Mouse (Mus musculus): ENCODE results near the gene Zbtb38. TPM values are rescaled to one million over a fixed set of nuclear protein-coding genes. Genes with fewer than 3 reads are reported as not detected.
"Not testable (repeated sequence)": the region's sequence is repeated elsewhere in the genome, so short reads cannot be mapped to it uniquely, and the experiment has no call there.

Gene Zbtb38
- total RNA-seq, 4 experiments from 2014 or later, result 32.6 to 33.9 (median 32.9) TPM

- DNase-seq (ENCODE audit: low spot score in 2 of 2), result no peak
Observed at GRCm38 (mm10) chr9:96684165-96684792, 68.4 kb downstream of the Zbtb38 start.

DNA sequence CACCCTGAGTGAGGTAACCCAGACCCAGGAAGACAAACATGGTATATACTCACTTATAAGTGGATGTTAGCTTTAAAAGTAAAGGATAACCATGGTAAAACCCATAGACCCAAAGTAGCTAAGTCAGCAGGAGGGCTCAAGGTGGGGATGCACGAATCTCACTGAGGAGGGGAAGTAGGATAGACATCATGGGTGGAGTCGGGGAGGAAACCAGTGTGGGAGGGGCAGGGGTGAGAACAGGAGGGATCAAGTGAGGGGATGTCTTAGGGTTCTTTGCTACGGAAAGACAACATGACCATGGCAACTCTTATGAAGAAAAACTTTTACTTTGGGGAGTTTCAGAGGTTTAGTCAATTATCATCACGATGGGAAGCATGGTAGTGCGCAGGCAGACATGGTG lies 74.0 kb downstream of the Zbtb38 start:
- DNase-seq (ENCODE audit: low spot score in 2 of 2), result no peak

GRCm38 (mm10) chr9:96677711-96678110 lies 74.9 kb downstream of the Zbtb38 start:
- DNase-seq (ENCODE audit: low spot score in 2 of 2), result not testable (repeated sequence)

- no peak for DNase-seq (ENCODE audit: low spot score in 2 of 2)
Observed at GRCm38 (mm10) chr9:96676671-96677070, 76.0 kb downstream of the Zbtb38 start.

DNA sequence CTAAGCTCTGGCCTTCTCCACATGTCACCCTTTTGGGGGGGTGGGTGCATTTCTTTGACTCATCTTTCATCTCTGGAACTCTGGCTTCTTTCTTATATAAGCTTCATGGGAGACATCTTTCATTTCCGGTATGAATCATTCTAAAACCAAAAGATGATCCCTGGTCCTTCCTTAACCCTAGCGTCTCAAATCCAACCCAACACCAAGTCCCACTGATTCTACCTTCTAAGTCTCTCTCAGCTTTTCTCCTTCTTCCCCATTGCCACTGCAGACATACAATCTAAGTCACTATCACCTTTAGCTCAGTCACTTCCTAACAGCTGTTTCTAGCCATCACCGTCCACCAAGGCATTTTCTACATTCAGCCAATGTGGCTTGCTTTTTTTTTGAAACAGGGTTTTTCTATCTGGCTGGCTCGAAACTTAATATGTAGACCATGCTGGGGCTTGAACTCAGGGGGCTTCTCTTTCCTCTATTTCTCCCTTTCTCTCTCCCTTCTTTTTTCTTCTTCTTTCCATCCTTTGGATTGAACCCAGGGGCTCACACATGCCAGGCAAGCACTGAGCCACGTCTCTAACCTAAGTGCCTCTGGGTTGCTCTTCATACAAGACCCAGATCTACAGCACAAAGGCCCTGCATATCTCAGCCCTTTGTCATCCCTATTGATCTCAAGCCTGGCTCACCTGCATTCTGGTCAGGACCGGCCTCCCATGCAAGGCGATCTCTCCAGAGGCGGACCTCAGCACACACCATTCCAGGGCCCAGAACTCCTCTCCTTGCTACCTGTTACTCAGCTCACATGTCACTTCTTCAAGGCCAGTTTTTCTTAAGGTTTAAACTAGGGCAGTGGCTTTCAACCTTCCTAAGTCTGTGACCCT lies 76.6 kb downstream of the Zbtb38 start:
- DNase-seq (ENCODE audit: low spot score in 2 of 2), result no peak

DNA sequence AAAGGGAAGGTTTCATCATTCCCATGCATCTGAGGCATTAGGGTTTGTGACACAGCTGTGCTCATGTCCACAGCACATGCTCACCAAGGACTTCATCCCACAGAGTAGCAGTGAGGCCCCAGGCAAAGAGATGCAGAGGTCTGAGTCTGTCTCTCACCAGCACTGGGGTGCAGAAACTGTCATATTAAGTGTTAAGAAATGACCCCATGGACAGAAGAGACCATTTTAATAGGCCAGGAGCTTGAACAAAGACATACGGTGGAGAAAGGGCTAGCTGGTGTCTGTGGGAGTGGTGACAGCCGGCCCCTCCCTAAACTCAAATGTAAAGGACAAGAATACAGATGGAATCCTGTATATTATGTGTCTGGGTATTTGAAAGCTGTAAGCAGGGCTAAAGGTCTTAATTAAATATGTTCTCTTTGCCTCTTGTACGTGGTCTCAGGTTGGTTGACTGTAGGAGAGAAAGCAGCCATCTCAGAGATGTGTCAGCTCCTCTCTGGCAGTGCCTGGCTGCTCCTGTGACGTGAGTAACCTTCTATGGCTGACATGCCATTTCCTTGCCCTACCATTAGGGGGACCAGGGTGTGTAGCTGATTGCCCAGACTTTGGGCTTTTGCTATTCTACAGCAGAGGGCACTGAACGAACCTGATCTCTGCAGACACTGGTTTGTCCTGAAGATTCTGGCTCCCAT lies 77.4 kb downstream of the Zbtb38 start:
- peak; percentile 30 to 34 for DNase-seq (ENCODE audit: low spot score in 2 of 2)

GRCm38 (mm10) chr9:96674301-96674700 lies 78.3 kb downstream of the Zbtb38 start:
- DNase-seq (ENCODE audit: low spot score in 2 of 2), result no peak

DNA sequence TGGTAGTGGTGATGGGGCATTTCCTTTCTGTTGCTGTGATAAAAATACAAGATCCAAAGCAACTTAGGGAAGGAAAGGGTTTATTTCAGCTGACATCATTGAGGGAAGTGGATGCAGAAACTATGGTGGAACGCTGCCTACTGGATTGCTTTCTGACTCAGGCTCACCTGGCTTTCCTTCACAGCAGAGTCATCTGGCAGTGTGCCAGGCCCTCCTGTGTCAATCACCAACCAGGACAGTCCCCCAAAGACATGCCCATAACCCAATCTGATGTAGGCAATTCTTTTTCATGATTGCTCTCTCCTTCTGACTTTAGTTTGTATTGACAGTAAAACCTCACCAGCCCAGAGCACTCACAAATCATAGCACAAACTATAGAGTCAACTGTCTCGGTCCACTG lies 80.2 kb downstream of the Zbtb38 start:
- DNase-seq (ENCODE audit: low spot score in 2 of 2), result no peak

GRCm38 (mm10) chr9:96671249-96671648 lies 81.4 kb downstream of the Zbtb38 start:
- no peak for DNase-seq (ENCODE audit: low spot score in 2 of 2)

GRCm38 (mm10) chr9:96669877-96670276 lies 82.8 kb downstream of the Zbtb38 start:
- peak; percentile 91 to 92 for DNase-seq (ENCODE audit: low spot score in 2 of 2)

- no peak for DNase-seq (ENCODE audit: low spot score in 2 of 2)
Observed at GRCm38 (mm10) chr9:96668628-96669027, 84.0 kb downstream of the Zbtb38 start.

- DNase-seq (ENCODE audit: low spot score in 2 of 2), result no peak
Observed at GRCm38 (mm10) chr9:96660510-96661244, 92.0 kb downstream of the Zbtb38 start.

DNA sequence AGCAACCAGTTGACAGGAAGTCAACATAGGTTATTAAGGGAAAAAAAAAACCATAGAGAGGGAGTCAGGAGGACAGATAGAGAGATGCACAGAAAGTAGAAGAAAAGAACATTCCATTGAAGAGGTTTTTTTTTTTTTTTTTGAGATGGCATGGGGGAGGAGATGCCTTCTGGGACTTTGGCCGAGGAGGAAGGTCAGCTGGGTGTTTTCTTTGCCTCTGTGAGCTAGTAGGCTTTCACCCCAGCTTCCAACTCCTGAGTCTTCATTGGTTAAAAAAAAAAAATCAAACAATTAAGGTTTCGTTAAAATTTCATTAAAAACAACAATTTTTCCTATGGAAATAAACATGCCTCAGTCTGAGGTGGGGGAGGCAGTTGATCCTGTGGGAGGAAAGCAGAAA lies 92.8 kb downstream of the Zbtb38 start:
- no peak for DNase-seq (ENCODE audit: low spot score in 2 of 2)

DNA sequence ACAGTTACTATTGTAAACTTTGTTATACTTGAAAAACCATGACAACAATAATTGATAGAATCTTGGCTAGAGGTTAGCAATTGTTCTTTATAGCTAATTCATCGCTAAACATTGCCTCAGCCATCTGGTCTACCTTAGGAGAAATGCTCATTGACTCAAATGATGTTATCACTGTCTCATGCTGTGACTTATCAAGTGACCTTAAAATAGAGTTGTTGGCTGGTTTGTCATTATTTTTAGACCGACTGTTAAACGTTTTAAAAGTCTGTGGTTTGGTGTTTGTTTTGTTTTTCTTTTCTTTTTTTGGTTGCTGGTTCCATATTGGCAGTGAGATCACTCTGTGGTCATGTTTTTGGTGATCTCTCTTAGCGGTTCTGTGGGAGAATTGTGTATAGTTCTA lies 99.1 kb downstream of the Zbtb38 start:
- DNase-seq (ENCODE audit: low spot score in 2 of 2), result no peak

GRCm38 (mm10) chr9:96652763-96653162 lies 99.9 kb downstream of the Zbtb38 start:
- DNase-seq (ENCODE audit: low spot score in 2 of 2), result no peak

DNA sequence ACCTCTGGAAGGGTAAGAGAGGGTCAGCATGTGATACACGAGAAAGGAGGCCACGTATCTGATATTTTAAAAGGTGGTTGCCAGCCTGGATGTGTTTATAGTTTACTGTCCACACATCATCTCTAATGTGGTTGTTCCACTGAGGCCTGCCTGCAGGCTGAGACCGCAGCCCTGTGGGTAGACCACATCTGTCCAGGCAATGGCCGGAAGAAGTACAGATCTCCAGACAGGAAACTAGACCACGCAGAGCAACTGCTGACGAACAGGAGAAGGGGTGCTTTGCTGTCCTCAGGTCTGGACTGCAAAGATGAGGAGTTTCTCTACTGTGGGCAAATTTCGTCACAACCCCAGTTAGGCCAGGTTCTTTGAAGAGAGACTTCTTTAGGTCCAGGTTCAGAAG lies 101.8 kb downstream of the Zbtb38 start:
- DNase-seq (ENCODE audit: low spot score in 2 of 2), result no peak

DNA sequence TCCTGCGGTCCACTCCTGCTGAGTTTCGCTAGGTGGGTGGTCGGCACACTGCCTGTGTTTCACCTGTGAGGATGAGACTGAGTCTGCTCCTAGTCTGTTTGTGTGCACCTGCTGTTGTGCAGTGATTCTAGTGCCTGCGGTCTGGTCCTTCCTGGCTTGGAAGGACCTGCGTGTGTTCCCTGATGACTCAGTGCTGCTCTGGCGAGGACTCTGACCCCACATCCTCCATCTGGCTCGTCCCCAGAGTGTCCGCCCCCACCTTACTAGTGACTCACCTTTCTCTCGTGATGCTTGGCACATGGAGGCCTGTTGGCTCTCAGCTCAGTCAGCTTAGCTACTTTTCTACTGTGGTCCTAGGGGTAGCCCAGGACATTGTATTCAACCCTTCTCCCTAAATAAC lies 102.7 kb downstream of the Zbtb38 start:
- DNase-seq (ENCODE audit: low spot score in 2 of 2), result no peak

DNA sequence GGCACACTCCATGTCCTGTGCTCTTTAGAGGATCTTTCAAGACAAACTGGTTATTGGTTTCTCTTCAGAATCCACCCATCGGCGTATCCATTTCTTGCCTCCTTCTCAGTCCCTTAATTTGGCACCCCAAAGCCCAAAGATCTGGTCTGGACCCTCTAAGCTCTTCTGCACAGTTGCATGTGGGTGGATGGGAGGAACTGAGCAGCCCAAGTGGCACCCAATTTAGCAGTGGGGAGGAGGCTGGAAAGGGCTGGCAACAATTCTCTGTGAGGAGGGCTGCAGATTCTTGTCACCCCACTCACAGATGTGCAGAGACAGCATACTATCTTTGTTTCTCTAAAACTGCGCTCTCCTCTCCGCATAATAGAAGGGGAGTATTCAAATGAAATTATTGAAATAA lies 103.3 kb downstream of the Zbtb38 start:
- DNase-seq (ENCODE audit: low spot score in 2 of 2), result no peak

DNA sequence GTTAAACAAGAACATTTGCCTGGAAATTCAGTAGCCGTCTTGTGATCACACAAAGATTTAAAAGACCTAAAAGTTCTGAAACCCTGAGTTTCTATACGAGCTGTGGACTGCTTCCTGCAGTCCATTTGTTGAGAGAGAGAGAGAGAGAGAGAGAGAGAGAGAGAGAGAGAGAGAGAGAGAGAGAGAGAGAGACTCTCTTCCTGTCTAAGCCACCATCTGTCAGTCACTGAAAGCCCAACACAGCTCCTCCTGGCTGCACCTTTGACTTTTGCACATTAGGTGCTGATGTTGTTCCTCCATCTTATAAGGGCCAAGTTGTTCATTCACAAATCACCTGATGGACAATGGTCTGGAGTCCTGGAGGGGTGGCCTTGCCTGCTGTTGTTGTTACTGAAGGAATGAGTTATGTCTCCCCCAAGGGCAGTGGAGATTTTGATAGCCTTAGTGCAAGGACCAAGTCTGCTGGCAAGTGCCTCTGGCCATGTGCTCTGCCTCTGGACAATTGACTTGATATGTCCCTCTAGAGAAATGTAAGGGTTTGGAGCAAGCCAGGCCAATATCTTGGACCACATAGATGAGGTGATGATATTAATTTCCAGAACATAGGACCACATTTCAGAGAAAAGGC lies 105.8 kb downstream of the Zbtb38 start:
- no peak for DNase-seq (ENCODE audit: low spot score in 2 of 2)

GRCm38 (mm10) chr9:96644840-96645239 lies 107.8 kb downstream of the Zbtb38 start:
- no peak for DNase-seq (ENCODE audit: low spot score in 2 of 2)

- DNase-seq (ENCODE audit: low spot score in 2 of 2), result not testable (repeated sequence)
Observed at GRCm38 (mm10) chr9:96644002-96644401, 108.6 kb downstream of the Zbtb38 start.
